Mouse (Mus musculus) bone marrow, adult 2 months (tissue): ENCODE results near the gene Lingo2.

Experiments used
- CTCF ChIP-seq: fragments of 200-500 bp; IDR thresholded peaks from 2 replicates; pipeline ENCODE4 v1.5.1; 2011; ENCODE audit warnings: low read length, control low read depth; ENCODE audit not compliant: control insufficient read depth, insufficient read depth
- POLR2A ChIP-seq: fragments of 200-500 bp; IDR thresholded peaks from 2 replicates; pipeline ENCODE4 v1.6.1; 2011; ENCODE audit warnings: low read depth, mild to moderate bottlenecking, control low read depth, low read length, borderline replicate concordance; ENCODE audit not compliant: control insufficient read depth

GRCm38 (mm10) chr4:35917453-35917852, 1034.1 kb downstream of the Lingo2 start:
- no peak for TF ChIP-seq CTCF
- no peak for TF ChIP-seq POLR2A
